Mouse (Mus musculus): ENCODE measurements at regions not wholly inside any gene's neighbourhood (a gene's known extent, or its start where the extent isn't known, plus 50 kb on each side); places are given as distances from the start of the nearest gene placed in this dataset.
A peak's percentile ranks its signal among the peaks of the same experiment; 100 is the strongest.
"Not testable (repeated sequence)": the region's sequence is repeated elsewhere in the genome, so short reads cannot be mapped to it uniquely, and the experiment has no call there.

DNA sequence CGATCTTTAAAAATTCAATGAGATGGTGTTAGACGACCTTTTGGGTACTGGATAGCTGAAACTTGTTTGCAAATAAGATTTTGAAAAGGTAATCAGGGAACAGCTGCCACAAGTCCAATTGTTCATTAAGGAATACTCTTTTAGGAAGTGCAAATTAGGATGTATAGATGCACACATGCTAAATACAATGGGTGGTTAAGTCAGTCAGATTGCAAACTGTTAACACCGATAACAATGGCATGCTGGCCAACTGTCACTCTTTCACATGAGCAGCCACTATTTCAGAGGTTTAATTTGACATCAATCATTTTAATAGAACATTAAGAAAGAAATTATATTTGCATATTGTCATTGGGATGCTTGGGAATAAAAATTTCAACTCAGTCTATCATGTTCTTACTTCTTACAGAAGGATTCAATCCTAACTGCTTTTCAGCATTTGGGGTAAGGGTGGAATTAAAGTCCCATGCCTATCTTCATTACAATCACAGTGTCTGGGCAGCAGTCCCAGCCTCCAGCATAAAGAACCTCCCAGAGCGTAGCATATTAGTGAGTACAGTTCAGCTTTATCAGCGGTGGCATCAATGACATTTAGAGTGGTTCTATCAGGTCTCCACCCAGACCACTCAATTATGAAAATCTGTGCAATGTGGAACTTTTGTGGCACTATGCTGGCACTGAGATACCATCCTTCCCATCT lies 385.8 kb upstream of the Slc39a10 start:
- Histone ChIP-seq H3K36me3 (ENCODE audit: insufficient read depth, low read length) (no peaks in the 10 kb centered on the region), H3K9me3 (ENCODE audit: low read length) (no peaks in the 10 kb centered on the region), H3K4me2 (ENCODE audit: low read depth, low read length, poor library complexity, severe bottlenecking) (0 out of 2 replicates have a peak overlapping the region, but pooled peaks have one; percentile 18), H3K4me3 (ENCODE audit: low read depth, low read length) (no peak overlapping the region), H3K9ac (replicated peaks; ENCODE audit: low read length, poor library complexity, severe bottlenecking) (no peak overlapping the region), H3K4me1 (ENCODE audit: insufficient read depth, low read length) (no peaks in the 10 kb centered on the region; the same call in 1 of the 2 replicates), H3K27me3 (ENCODE audit: insufficient read depth, low read length) (no peaks in the 10 kb centered on the region), H3K27ac (ENCODE audit: low read depth, low read length) (peak overlapping the region; percentile 55)
- 33% methylated on average over 5 of the region's 5 CpGs for WGBS
- DNase-seq (ENCODE audit: low spot score): peak; percentile 70
- ATAC-seq (ENCODE audit: low FRiP score): peak; percentile 47; the same call in 1 of the 2 replicates
- TF ChIP-seq CTCF (IDR thresholded peaks at IDR 0.05): no peak

DNA sequence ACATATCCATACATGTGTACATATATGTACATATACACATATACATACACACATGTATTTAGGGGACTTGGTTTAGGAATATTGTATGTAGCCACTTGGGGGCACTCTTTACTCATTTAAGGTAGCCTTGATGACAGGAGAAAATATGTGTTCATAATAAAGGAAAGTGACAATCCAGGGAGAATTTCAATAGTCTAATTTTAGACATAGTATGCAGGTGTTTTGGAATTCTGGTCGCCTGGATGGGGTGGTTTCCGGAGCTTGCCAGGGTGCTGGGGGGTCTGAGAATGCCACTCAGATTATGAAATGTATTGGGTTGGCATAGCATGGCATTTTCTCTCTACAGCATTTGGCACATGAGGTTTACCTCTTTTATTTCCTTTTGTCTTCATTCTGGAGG lies 385.2 kb upstream of the Slc39a10 start:
- Histone ChIP-seq H3K4me2 (ENCODE audit: low read depth, low read length, poor library complexity, severe bottlenecking) (peak overlapping the region; percentile 18; the same call in 1 of the 2 replicates), H3K27ac (ENCODE audit: low read depth, low read length) (peak overlapping the region; percentile 55), H3K27me3 (ENCODE audit: insufficient read depth, low read length) (no peaks in the 10 kb centered on the region), H3K9ac (replicated peaks; ENCODE audit: low read length, poor library complexity, severe bottlenecking) (no peak overlapping the region), H3K36me3 (ENCODE audit: insufficient read depth, low read length) (no peaks in the 10 kb centered on the region), H3K9me3 (ENCODE audit: low read length) (no peaks in the 10 kb centered on the region), H3K4me3 (ENCODE audit: low read depth, low read length) (no peak overlapping the region), H3K4me1 (ENCODE audit: insufficient read depth, low read length) (no peaks in the 10 kb centered on the region; the same call in 1 of the 2 replicates)
- peak; percentile 86 for TF ChIP-seq CTCF (IDR thresholded peaks at IDR 0.05)
- WGBS: 5% methylated on average over 2 of the region's 2 CpGs
- DNase-seq (ENCODE audit: low spot score) (peak; percentile 88), ATAC-seq (ENCODE audit: low FRiP score) (peak; percentile 70)

DNA sequence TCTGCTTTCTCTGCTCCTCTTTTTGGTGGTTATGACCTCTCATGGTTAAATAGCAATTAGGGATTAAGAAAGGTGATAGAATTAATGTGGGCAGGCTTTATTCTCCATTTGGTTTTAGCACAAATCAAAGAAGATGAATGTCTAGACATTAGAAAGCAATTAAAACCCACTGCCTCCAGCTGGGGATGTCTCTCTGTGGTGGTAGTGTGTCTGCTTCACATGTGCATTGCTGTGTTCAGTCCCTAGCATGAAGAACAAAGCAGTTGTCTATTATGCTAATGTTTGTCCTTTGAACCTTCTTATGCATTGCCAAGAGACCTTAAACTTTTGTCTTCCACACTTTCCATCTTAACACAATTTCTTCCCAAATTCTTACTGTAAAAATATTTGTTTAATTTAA lies 379.5 kb upstream of the Slc39a10 start:
- no peak overlapping the region for H3K27ac ChIP-seq (ENCODE audit: low read depth, low read length)
- no peak overlapping the region for H3K4me2 ChIP-seq (ENCODE audit: low read depth, low read length, poor library complexity, severe bottlenecking)
- ATAC-seq (ENCODE audit: low FRiP score): no peak
- TF ChIP-seq CTCF (IDR thresholded peaks at IDR 0.05): no peak
- H3K4me1 ChIP-seq (ENCODE audit: insufficient read depth, low read length): no peaks in the 10 kb centered on the region
- no peaks in the 10 kb centered on the region for H3K36me3 ChIP-seq (ENCODE audit: insufficient read depth, low read length)
- no peaks in the 10 kb centered on the region for H3K9me3 ChIP-seq (ENCODE audit: low read length)
- H3K4me3 ChIP-seq (ENCODE audit: low read depth, low read length): no peak overlapping the region
- H3K27me3 ChIP-seq (ENCODE audit: insufficient read depth, low read length): no peaks in the 10 kb centered on the region
- no peak overlapping the region for H3K9ac ChIP-seq (replicated peaks; ENCODE audit: low read length, poor library complexity, severe bottlenecking)
- DNase-seq (ENCODE audit: low spot score): no peak

DNA sequence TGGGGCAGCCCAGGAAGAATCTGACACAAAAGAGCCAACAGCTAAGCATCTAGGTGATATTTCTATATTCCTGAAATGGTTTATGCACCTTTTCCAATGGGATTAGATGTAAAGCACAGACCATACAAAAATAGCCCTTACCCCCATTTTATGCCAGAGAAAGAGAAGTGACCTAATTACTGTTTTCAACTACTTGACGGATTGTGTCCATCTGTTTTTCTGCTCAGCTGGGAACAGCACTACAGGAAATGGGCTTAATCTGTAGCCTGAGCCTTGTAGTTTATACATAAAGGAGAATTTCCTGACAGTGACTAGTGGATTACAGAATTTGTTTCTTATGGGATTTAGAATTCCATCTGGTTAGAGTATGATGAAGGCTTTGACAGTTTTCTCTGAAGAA lies 371.0 kb upstream of the Slc39a10 start:
- H3K27me3 ChIP-seq (ENCODE audit: insufficient read depth, low read length): no peaks in the 10 kb centered on the region
- no peak for TF ChIP-seq CTCF (IDR thresholded peaks at IDR 0.05)
- H3K36me3 ChIP-seq (ENCODE audit: insufficient read depth, low read length): no peaks in the 10 kb centered on the region
- no peak overlapping the region for H3K27ac ChIP-seq (ENCODE audit: low read depth, low read length)
- ATAC-seq (ENCODE audit: low FRiP score) (no peak), DNase-seq (ENCODE audit: low spot score) (no peak)
- no peak overlapping the region for H3K9ac ChIP-seq (replicated peaks; ENCODE audit: low read length, poor library complexity, severe bottlenecking)
- no peaks in the 10 kb centered on the region for H3K4me1 ChIP-seq (ENCODE audit: insufficient read depth, low read length)
- no peaks in the 10 kb centered on the region for H3K9me3 ChIP-seq (ENCODE audit: low read length)
- no peak overlapping the region for H3K4me2 ChIP-seq (ENCODE audit: low read depth, low read length, poor library complexity, severe bottlenecking)
- 58% methylated on average over 1 of the region's 1 CpGs for WGBS
- H3K4me3 ChIP-seq (ENCODE audit: low read depth, low read length): no peak overlapping the region

DNA sequence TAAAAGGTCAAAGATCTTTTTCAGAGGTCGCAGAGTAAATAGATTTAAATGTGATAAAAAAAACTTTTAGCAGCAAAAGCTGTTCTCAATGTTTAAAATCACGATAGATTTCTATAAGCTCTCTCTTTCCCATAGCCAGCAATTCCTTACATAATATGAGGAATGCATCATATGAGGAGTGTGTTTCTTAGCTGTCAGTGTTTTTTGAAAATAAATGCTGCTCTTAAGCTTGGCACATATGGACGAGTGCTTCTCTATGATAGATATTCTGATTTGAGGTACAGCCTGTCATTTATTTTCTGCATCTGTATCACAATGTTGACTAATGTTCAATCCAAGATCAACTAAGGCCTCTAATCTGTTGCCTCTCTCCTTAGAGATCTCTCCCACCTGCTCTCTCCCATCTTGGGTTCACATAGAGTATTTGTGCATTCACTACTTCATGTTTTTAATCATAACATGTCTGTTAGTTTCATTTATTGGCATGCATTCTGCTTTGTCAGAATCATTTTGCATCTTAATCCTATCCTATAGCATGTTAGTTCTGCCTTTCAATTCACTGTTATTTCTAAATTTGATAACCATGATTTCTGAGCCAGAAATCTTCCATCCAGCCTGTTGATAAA lies 369.0 kb upstream of the Slc39a10 start:
- Histone ChIP-seq H3K4me1 (ENCODE audit: insufficient read depth, low read length) (no peaks in the 10 kb centered on the region), H3K36me3 (ENCODE audit: insufficient read depth, low read length) (no peaks in the 10 kb centered on the region), H3K9ac (replicated peaks; ENCODE audit: low read length, poor library complexity, severe bottlenecking) (no peak overlapping the region), H3K9me3 (ENCODE audit: low read length) (no peaks in the 10 kb centered on the region), H3K4me3 (ENCODE audit: low read depth, low read length) (no peak overlapping the region), H3K27me3 (ENCODE audit: insufficient read depth, low read length) (no peaks in the 10 kb centered on the region), H3K4me2 (ENCODE audit: low read depth, low read length, poor library complexity, severe bottlenecking) (no peak overlapping the region), H3K27ac (ENCODE audit: low read depth, low read length) (no peak overlapping the region)
- ATAC-seq (ENCODE audit: low FRiP score) (no peak), DNase-seq (ENCODE audit: low spot score) (no peak)
- no peak for TF ChIP-seq CTCF (IDR thresholded peaks at IDR 0.05)
- WGBS: 79% methylated on average over 3 of the region's 3 CpGs

DNA sequence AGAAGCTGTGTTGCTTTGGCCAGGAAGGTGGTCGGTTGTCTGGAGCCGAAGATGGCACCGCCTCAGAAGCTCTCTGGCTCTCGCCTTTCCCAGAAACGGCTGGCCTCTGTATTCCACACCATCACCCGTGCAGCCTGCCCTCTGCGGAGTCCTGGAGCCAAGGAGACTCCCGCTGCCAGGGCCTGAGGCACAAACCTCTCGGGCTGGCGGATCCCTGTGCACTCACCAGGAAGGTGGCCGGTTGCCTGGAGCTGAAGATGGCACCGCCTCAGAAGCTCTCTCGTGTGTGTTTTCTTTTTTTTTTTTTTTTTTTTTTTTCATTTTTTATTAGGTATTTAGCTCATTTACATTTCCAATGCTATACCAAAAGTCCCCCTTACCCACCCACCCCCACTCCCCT lies 358.1 kb upstream of the Slc39a10 start:
- H3K27ac ChIP-seq (ENCODE audit: low read depth, low read length); H3K36me3 ChIP-seq (ENCODE audit: insufficient read depth, low read length); H3K4me3 ChIP-seq (ENCODE audit: low read depth, low read length); H3K9ac ChIP-seq (replicated peaks; ENCODE audit: low read length, poor library complexity, severe bottlenecking); H3K9me3 ChIP-seq (ENCODE audit: low read length); H3K4me2 ChIP-seq (ENCODE audit: low read depth, low read length, poor library complexity, severe bottlenecking); ATAC-seq (ENCODE audit: low FRiP score); DNase-seq (ENCODE audit: low spot score); H3K27me3 ChIP-seq (ENCODE audit: insufficient read depth, low read length); H3K4me1 ChIP-seq (ENCODE audit: insufficient read depth, low read length): not testable (repeated sequence)
- 96% methylated on average over 9 of the region's 13 CpGs for WGBS

Measured in midbrain, postnatal 0 days (tissue).